Mouse (Mus musculus) liver, postnatal 0 days (tissue): ENCODE data around the gene Aebp1.

Source experiments
- CTCF ChIP-seq: sonication (generic); IDR thresholded peaks from 2 replicates; pipeline ENCODE4 v1.5.1; 2016; ENCODE audit warnings: antibody characterized with exemption, low read depth
- EP300 ChIP-seq: IDR thresholded peaks from 2 replicates; pipeline ENCODE4 v1.6.1; 2016; ENCODE audit warnings: antibody characterized with exemption, low read depth, mild to moderate bottlenecking

- TF ChIP-seq CTCF (no peak), EP300 (no peak)
Measured at GRCm38 (mm10) chr11:5892151-5892591, 30.4 kb downstream of the Aebp1 start.
